ENCODE assay signal across 15 mouse cellular contexts in genomic region chr5:46442600-46443248, GRCm38 (mm10).
DNase-seq lines count a peak whose midpoint lies in the region; ATAC-seq lines count a peak whose summit lies in the region.
"Had no signal": no experiment of that assay in that cellular context is flagged by ENCODE, and none has a peak within 500 bp of the region (broad histone marks: within the 10 kb centered on the region; RNA-seq: fewer than 3 reads in every experiment).

No protein-coding gene starts in this region.

- no peak overlapping the region for H3K4me2 ChIP-seq in hindbrain, embryonic 16.5 days (ENCODE audit: low read length)
- H3K4me2 ChIP-seq: stomach, embryonic 15.5 days had no signal

- no peak overlapping the region for H3K4me3 ChIP-seq in hindbrain, embryonic 16.5 days (ENCODE audit: low read length)
- H3K4me3 ChIP-seq: stomach, embryonic 15.5 days had no signal

- no peak overlapping the region for H3K27ac ChIP-seq in hindbrain, embryonic 16.5 days (ENCODE audit: low read depth, low read length)
- H3K27ac ChIP-seq: stomach, embryonic 15.5 days had no signal

- no peaks in the 10 kb centered on the region for H3K36me3 ChIP-seq in hindbrain, embryonic 16.5 days (ENCODE audit: control insufficient read depth, insufficient read depth, low read length)
- H3K36me3 ChIP-seq: stomach, embryonic 15.5 days had no signal

- peak; percentile 71 for ATAC-seq in hindbrain, embryonic 16.5 days

- H3K4me1 ChIP-seq in hindbrain, embryonic 16.5 days (ENCODE audit: control insufficient read depth, insufficient read depth, low read depth, low read length) = peaks cover 5% of the 10 kb centered on the region; the same call in 1 of the 2 replicates
- H3K4me1 ChIP-seq: stomach, embryonic 15.5 days had no signal

- 63% methylated on average over 6 of the region's 6 CpGs for WGBS in hindbrain, embryonic 16.5 days

- DNase-seq in layer of hippocampus, adult 8-10 months (ENCODE audit: low spot score in 2 of 2) = peak; percentile 13 to 18
- no peak for DNase-seq in layer of hippocampus, postnatal 10 days (ENCODE audit: low spot score in 2 of 2)
- DNase-seq in right cerebral cortex, postnatal 10 days (ENCODE audit: low spot score in 2 of 2) = peak; percentile 46 to 63
- DNase-seq in right cerebral cortex, postnatal 36 days (ENCODE audit: low spot score in 2 of 2) = no peak
- DNase-seq in spleen, adult 12 weeks (ENCODE audit: low spot score) = no peak
- DNase-seq in thymus, adult 18-20 months = no peak
- no peak for DNase-seq in cerebellum, postnatal 36 days
- DNase-seq: adrenal gland, adult 2 months; heart, adult 11 months; heart, postnatal 14 days; kidney, adult 11 months; liver; lung, postnatal 14 days had no signal

- H3K27me3 ChIP-seq in hindbrain, embryonic 16.5 days (replicated peaks; ENCODE audit: control insufficient read depth, insufficient read depth, low read length) = no peaks in the 10 kb centered on the region
- H3K27me3 ChIP-seq: stomach, embryonic 15.5 days had no signal

- no peak overlapping the region for H3K9ac ChIP-seq in hindbrain, embryonic 16.5 days (ENCODE audit: low read depth, low read length)
- H3K9ac ChIP-seq: stomach, embryonic 15.5 days had no signal

- no peaks in the 10 kb centered on the region for H3K9me3 ChIP-seq in hindbrain, embryonic 16.5 days (ENCODE audit: control insufficient read depth, low read length)
- H3K9me3 ChIP-seq: stomach, embryonic 15.5 days had no signal

Comparison
In these comparisons a context has a peak if more than half of its experiments do, and no peak if none do; other contexts are left out.
1. DNase-seq: peak in layer of hippocampus, adult 8-10 months (2 of 2) and right cerebral cortex, postnatal 10 days (2 of 2); none in layer of hippocampus, postnatal 10 days (0 of 2), right cerebral cortex, postnatal 36 days (0 of 2), spleen, adult 12 weeks (single experiment), thymus, adult 18-20 months (0 of 2) and cerebellum, postnatal 36 days (0 of 2).